Comparison of ENCODE assay signal across 24 mouse cellular contexts in genomic region chr11:81560374-81560773, GRCm38 (mm10).
DNase-seq lines count a peak whose midpoint lies in the region; ATAC-seq and TF ChIP-seq lines count a peak whose summit lies in the region.
"Had no signal": no experiment of that assay in that cellular context is flagged by ENCODE, and none has a peak within 500 bp of the region (broad histone marks: within the 10 kb centered on the region; RNA-seq: fewer than 3 reads in every experiment).

No protein-coding gene starts in this region.

- no peaks in the 10 kb centered on the region for H3K36me3 ChIP-seq in forebrain, embryonic 14.5 days (ENCODE audit: control insufficient read depth, insufficient read depth, low read length)
- H3K36me3 ChIP-seq in forebrain, embryonic 12.5 days (replicated peaks) = no peaks in the 10 kb centered on the region
- no peaks in the 10 kb centered on the region for H3K36me3 ChIP-seq in forebrain, embryonic 16.5 days (ENCODE audit: control insufficient read depth, insufficient read depth)
- no peaks in the 10 kb centered on the region for H3K36me3 ChIP-seq in forebrain, embryonic 13.5 days (ENCODE audit: poor library complexity, severe bottlenecking)
- H3K36me3 ChIP-seq in kidney, embryonic 14.5 days (ENCODE audit: control insufficient read depth, insufficient read depth, low read length) = no peaks in the 10 kb centered on the region
- H3K36me3 ChIP-seq: embryonic facial prominence, embryonic 13.5 days; embryonic facial prominence, embryonic 15.5 days; forebrain, embryonic 10.5 days had no signal

- H3K9me3 ChIP-seq in forebrain, embryonic 14.5 days (replicated peaks; ENCODE audit: control insufficient read depth, low read length) = no peaks in the 10 kb centered on the region
- no peaks in the 10 kb centered on the region for H3K9me3 ChIP-seq in forebrain, embryonic 12.5 days
- no peaks in the 10 kb centered on the region for H3K9me3 ChIP-seq in forebrain, embryonic 16.5 days (ENCODE audit: control insufficient read depth, low read length)
- no peaks in the 10 kb centered on the region for H3K9me3 ChIP-seq in forebrain, embryonic 13.5 days (replicated peaks)
- H3K9me3 ChIP-seq in kidney, embryonic 14.5 days (ENCODE audit: control insufficient read depth, low read length) = no peaks in the 10 kb centered on the region
- H3K9me3 ChIP-seq: embryonic facial prominence, embryonic 13.5 days; embryonic facial prominence, embryonic 15.5 days; forebrain, embryonic 10.5 days had no signal

- H3K4me1 ChIP-seq in forebrain, embryonic 14.5 days (ENCODE audit: control insufficient read depth, insufficient read depth, low read length) = no peaks in the 10 kb centered on the region
- no peaks in the 10 kb centered on the region for H3K4me1 ChIP-seq in forebrain, embryonic 12.5 days
- peaks cover 3% of the 10 kb centered on the region; the same call in 1 of the 2 replicates for H3K4me1 ChIP-seq in forebrain, embryonic 16.5 days (replicated peaks; ENCODE audit: control insufficient read depth, insufficient read depth, low read length)
- H3K4me1 ChIP-seq in forebrain, embryonic 13.5 days = peaks cover 6% of the 10 kb centered on the region; the same call in 1 of the 2 replicates
- no peaks in the 10 kb centered on the region for H3K4me1 ChIP-seq in kidney, embryonic 14.5 days (ENCODE audit: control insufficient read depth, insufficient read depth, low read length)
- H3K4me1 ChIP-seq: embryonic facial prominence, embryonic 15.5 days; forebrain, embryonic 10.5 days had no signal

- DNase-seq in forebrain, embryonic 14.5 days (ENCODE audit: low spot score) = peak; percentile 59
- peak; percentile 54 for DNase-seq in ES-CJ7 (ENCODE audit: low read depth, low spot score)
- DNase-seq in brain, embryonic 14.5 days (ENCODE audit: low read depth) = peak; percentile 73
- DNase-seq: adrenal gland, adult 8-10 months; adrenal gland, postnatal 14 days; adrenal gland, postnatal 36 days; B cell, adult 2 months; cerebellum, adult 11 months; cerebellum, adult 18-20 months; cerebellum, adult 8-10 months; cerebellum, adult 9-11 months; cerebellum, postnatal 14 days; cerebellum, postnatal 36 days; embryo, embryonic 11 days had no signal

- H3K4me2 ChIP-seq in forebrain, embryonic 14.5 days (ENCODE audit: low read length) = no peak overlapping the region
- H3K4me2 ChIP-seq in forebrain, embryonic 12.5 days = no peak overlapping the region
- no peak overlapping the region for H3K4me2 ChIP-seq in forebrain, embryonic 16.5 days (ENCODE audit: low read length)
- no peak overlapping the region for H3K4me2 ChIP-seq in forebrain, embryonic 13.5 days
- H3K4me2 ChIP-seq in kidney, embryonic 14.5 days (replicated peaks; ENCODE audit: low read depth, low read length) = no peak overlapping the region
- H3K4me2 ChIP-seq: embryonic facial prominence, embryonic 13.5 days; embryonic facial prominence, embryonic 15.5 days had no signal

- no peaks in the 10 kb centered on the region for H3K27me3 ChIP-seq in forebrain, embryonic 14.5 days (replicated peaks; ENCODE audit: control insufficient read depth, insufficient read depth, low read length)
- H3K27me3 ChIP-seq in forebrain, embryonic 12.5 days = no peaks in the 10 kb centered on the region
- no peaks in the 10 kb centered on the region for H3K27me3 ChIP-seq in forebrain, embryonic 16.5 days (replicated peaks; ENCODE audit: control insufficient read depth, insufficient read depth, low read length)
- H3K27me3 ChIP-seq in forebrain, embryonic 13.5 days = no peaks in the 10 kb centered on the region
- no peaks in the 10 kb centered on the region for H3K27me3 ChIP-seq in kidney, embryonic 14.5 days (ENCODE audit: control insufficient read depth, insufficient read depth, low read length)
- H3K27me3 ChIP-seq: embryonic facial prominence, embryonic 13.5 days; embryonic facial prominence, embryonic 15.5 days had no signal

- no peak for ATAC-seq in forebrain, embryonic 14.5 days
- no peak for ATAC-seq in forebrain, embryonic 12.5 days (ENCODE audit: low FRiP score)
- peak; percentile 52 for ATAC-seq in forebrain, embryonic 16.5 days
- no peak for ATAC-seq in forebrain, embryonic 13.5 days
- no peak for ATAC-seq in kidney, embryonic 14.5 days (ENCODE audit: low FRiP score, low TSS enrichment)
- ATAC-seq: activated CD4-positive, CD25-positive, alpha-beta regulatory T cell, adult 4 months; CD4-positive, CD25-positive, alpha-beta regulatory T cell, adult 4 months had no signal

- TF ChIP-seq CTCF in brain, embryonic 14.5 days (IDR thresholded peaks at IDR 0.05; ENCODE audit: borderline replicate concordance, extremely low read depth, insufficient read depth, insufficient read length) = no peak

- H3K27ac ChIP-seq in forebrain, embryonic 14.5 days (ENCODE audit: low read depth, low read length) = no peak overlapping the region
- H3K27ac ChIP-seq in forebrain, embryonic 12.5 days = no peak overlapping the region
- H3K27ac ChIP-seq in forebrain, embryonic 16.5 days (ENCODE audit: low read length) = no peak overlapping the region
- no peak overlapping the region for H3K27ac ChIP-seq in forebrain, embryonic 13.5 days
- no peak overlapping the region for H3K27ac ChIP-seq in kidney, embryonic 14.5 days (ENCODE audit: low read depth, low read length)
- H3K27ac ChIP-seq: embryonic facial prominence, embryonic 13.5 days; embryonic facial prominence, embryonic 15.5 days; forebrain, embryonic 10.5 days had no signal

- 89% methylated on average over 1 of the region's 1 CpGs for WGBS in forebrain, embryonic 14.5 days
- 83% methylated on average over 1 of the region's 1 CpGs for WGBS in forebrain, embryonic 12.5 days
- 72% methylated on average over 1 of the region's 1 CpGs for WGBS in forebrain, embryonic 16.5 days
- 72% methylated on average over 1 of the region's 1 CpGs for WGBS in forebrain, embryonic 13.5 days
- 83% methylated on average over 1 of the region's 1 CpGs for WGBS in kidney, embryonic 14.5 days

- no peak for TF ChIP-seq POLR2A in brain, embryonic 14.5 days (IDR thresholded peaks at IDR 0.05; ENCODE audit: borderline replicate concordance, extremely low read depth, insufficient read depth, insufficient read length, poor library complexity, severe bottlenecking)

- no peak overlapping the region for H3K9ac ChIP-seq in forebrain, embryonic 14.5 days (ENCODE audit: low read length)
- no peak overlapping the region for H3K9ac ChIP-seq in forebrain, embryonic 12.5 days
- no peak overlapping the region for H3K9ac ChIP-seq in forebrain, embryonic 16.5 days (replicated peaks; ENCODE audit: low read depth, low read length)
- no peak overlapping the region for H3K9ac ChIP-seq in forebrain, embryonic 13.5 days
- H3K9ac ChIP-seq in kidney, embryonic 14.5 days (ENCODE audit: low read depth, low read length) = no peak overlapping the region
- H3K9ac ChIP-seq: embryonic facial prominence, embryonic 13.5 days; embryonic facial prominence, embryonic 15.5 days had no signal

- H3K4me3 ChIP-seq in forebrain, embryonic 14.5 days (ENCODE audit: low read depth, low read length) = no peak overlapping the region
- H3K4me3 ChIP-seq in forebrain, embryonic 12.5 days (replicated peaks) = no peak overlapping the region
- H3K4me3 ChIP-seq in forebrain, embryonic 16.5 days (replicated peaks; ENCODE audit: low read length) = no peak overlapping the region
- no peak overlapping the region for H3K4me3 ChIP-seq in forebrain, embryonic 13.5 days
- H3K4me3 ChIP-seq in kidney, embryonic 14.5 days (ENCODE audit: low read length) = no peak overlapping the region
- H3K4me3 ChIP-seq: embryonic facial prominence, embryonic 13.5 days; embryonic facial prominence, embryonic 15.5 days; erythroblast, embryonic 14.5 days; forebrain, embryonic 10.5 days had no signal
